Comparison of ENCODE assay signal across 22 mouse cellular contexts in genomic region chr17:81729891-81730290, GRCm38 (mm10). TPM values are rescaled to one million over a fixed set of nuclear protein-coding genes. Genes with fewer than 3 reads are reported as not detected.
DNase-seq lines count a peak whose midpoint lies in the region; ATAC-seq and TF ChIP-seq lines count a peak whose summit lies in the region.
"Had no signal": no experiment of that assay in that cellular context is flagged by ENCODE, and none has a peak within 500 bp of the region (broad histone marks: within the 10 kb centered on the region; RNA-seq: fewer than 3 reads in every experiment).

No protein-coding gene starts in this region.

- H3K9ac ChIP-seq in heart, embryonic 11.5 days (ENCODE audit: low read depth, low read length) = no peak overlapping the region
- peak overlapping the region; percentile 63 for H3K9ac ChIP-seq in heart, embryonic 14.5 days (ENCODE audit: low read length)
- no peak overlapping the region for H3K9ac ChIP-seq in heart, postnatal 0 days (replicated peaks; ENCODE audit: low read depth, low read length)
- H3K9ac ChIP-seq in heart, adult 2 months (ENCODE audit: low read depth, low read length) = no peak overlapping the region
- H3K9ac ChIP-seq: embryonic facial prominence, embryonic 12.5 days; embryonic facial prominence, embryonic 15.5 days; hindbrain, embryonic 12.5 days; hindbrain, embryonic 15.5 days had no signal

- H3K27ac ChIP-seq in heart, embryonic 11.5 days (ENCODE audit: low read depth, low read length) = no peak overlapping the region
- H3K27ac ChIP-seq in heart, embryonic 14.5 days (replicated peaks in 1 of 2; ENCODE audit: control insufficient read depth in 1 of 2, insufficient read depth in 1 of 2, low read depth in 2 of 2, low read length in 2 of 2) = peak overlapping the region in 1 of 2 experiments; percentile 59; a peak in 2 of 4 replicates
- H3K27ac ChIP-seq in heart, postnatal 0 days (ENCODE audit: low read depth) = peak overlapping the region; percentile 51; the same call in 1 of the 2 replicates
- H3K27ac ChIP-seq in heart, adult 2 months = no peak overlapping the region
- H3K27ac ChIP-seq: embryonic facial prominence, embryonic 12.5 days; embryonic facial prominence, embryonic 15.5 days; hindbrain, embryonic 12.5 days; hindbrain, embryonic 15.5 days had no signal

- no peaks in the 10 kb centered on the region for H3K9me3 ChIP-seq in heart, embryonic 11.5 days (replicated peaks; ENCODE audit: control insufficient read depth, low read length)
- no peaks in the 10 kb centered on the region for H3K9me3 ChIP-seq in heart, embryonic 14.5 days (ENCODE audit: control insufficient read depth, low read length)
- no peaks in the 10 kb centered on the region for H3K9me3 ChIP-seq in heart, postnatal 0 days (replicated peaks; ENCODE audit: control insufficient read depth, low read length)
- H3K9me3 ChIP-seq: embryonic facial prominence, embryonic 12.5 days; embryonic facial prominence, embryonic 15.5 days; hindbrain, embryonic 12.5 days; hindbrain, embryonic 15.5 days had no signal

- H3K27me3 ChIP-seq in heart, embryonic 11.5 days (ENCODE audit: control insufficient read depth, insufficient read depth, low read length) = no peaks in the 10 kb centered on the region
- no peaks in the 10 kb centered on the region for H3K27me3 ChIP-seq in heart, embryonic 14.5 days (ENCODE audit: control insufficient read depth, insufficient read depth, low read length)
- no peaks in the 10 kb centered on the region for H3K27me3 ChIP-seq in heart, postnatal 0 days (ENCODE audit: control insufficient read depth, insufficient read depth, low read length)
- no peaks in the 10 kb centered on the region for H3K27me3 ChIP-seq in heart, adult 2 months (ENCODE audit: control insufficient read depth, insufficient read depth, low read length)
- H3K27me3 ChIP-seq: embryonic facial prominence, embryonic 12.5 days; embryonic facial prominence, embryonic 15.5 days; hindbrain, embryonic 12.5 days; hindbrain, embryonic 15.5 days had no signal

- TF ChIP-seq EP300 in heart, postnatal 0 days (IDR thresholded peaks at IDR 0.05; ENCODE audit: low read depth) = no peak
- no peak for TF ChIP-seq EP300 in heart, adult 2 months (IDR thresholded peaks at IDR 0.05; ENCODE audit: insufficient read depth, low read depth, low read length)

- no peak for TF ChIP-seq CTCF in heart, postnatal 0 days (IDR thresholded peaks at IDR 0.05; ENCODE audit: low read depth)
- no peak for TF ChIP-seq CTCF in heart, adult 2 months (IDR thresholded peaks at IDR 0.05)

- 63% methylated on average over 4 of the region's 4 CpGs for WGBS in heart, embryonic 11.5 days (ENCODE audit: insufficient replicate concordance)
- WGBS in heart, embryonic 14.5 days = 37% methylated on average over 4 of the region's 4 CpGs
- WGBS in heart, postnatal 0 days = 26% methylated on average over 4 of the region's 4 CpGs
- 56% methylated on average over 4 of the region's 4 CpGs for WGBS in heart, adult 2 months

- no peaks in the 10 kb centered on the region; the same call in 1 of the 2 replicates for H3K4me1 ChIP-seq in heart, embryonic 11.5 days (ENCODE audit: control insufficient read depth, insufficient read depth, low read length)
- peaks cover 0 to 24% of the 10 kb centered on the region in 2 experiments; a peak in 3 of 4 replicates for H3K4me1 ChIP-seq in heart, embryonic 14.5 days (ENCODE audit: control insufficient read depth in 2 of 2, insufficient read depth in 2 of 2, low read length in 2 of 2)
- H3K4me1 ChIP-seq in heart, postnatal 0 days (ENCODE audit: control insufficient read depth, insufficient read depth) = peaks cover 4% of the 10 kb centered on the region; the same call in 1 of the 2 replicates
- no peaks in the 10 kb centered on the region; the same call in none of the 2 replicates for H3K4me1 ChIP-seq in heart, adult 2 months (ENCODE audit: control insufficient read depth, insufficient read depth, low read length)
- H3K4me1 ChIP-seq: embryonic facial prominence, embryonic 12.5 days; embryonic facial prominence, embryonic 15.5 days; hindbrain, embryonic 12.5 days; hindbrain, embryonic 15.5 days had no signal

- no peaks in the 10 kb centered on the region for H3K36me3 ChIP-seq in heart, embryonic 11.5 days (ENCODE audit: control insufficient read depth, insufficient read depth, low read length)
- H3K36me3 ChIP-seq in heart, embryonic 14.5 days (ENCODE audit: control insufficient read depth, insufficient read depth, low read length) = peaks cover 42% of the 10 kb centered on the region
- H3K36me3 ChIP-seq in heart, postnatal 0 days (replicated peaks; ENCODE audit: control insufficient read depth, insufficient read depth, low read length) = 0 out of 2 replicates have a peak, but pooled peaks cover 15% of the 10 kb centered on the region
- H3K36me3 ChIP-seq in heart, adult 2 months (ENCODE audit: control insufficient read depth, insufficient read depth, low read length) = peaks cover 9% of the 10 kb centered on the region
- H3K36me3 ChIP-seq: embryonic facial prominence, embryonic 12.5 days; embryonic facial prominence, embryonic 15.5 days; hindbrain, embryonic 12.5 days; hindbrain, embryonic 15.5 days had no signal

- H3K79me2 ChIP-seq in heart, adult 2 months (replicated peaks; ENCODE audit: control insufficient read depth, insufficient read depth, low read length) = peaks cover 2% of the 10 kb centered on the region; the same call in 1 of the 2 replicates

- 0 out of 2 replicates have a peak, but pooled peaks have one; percentile 37 for ATAC-seq in heart, embryonic 11.5 days (replicated peaks; ENCODE audit: insufficient number of reproducible peaks, low FRiP score, low TSS enrichment)
- no peak for ATAC-seq in heart, embryonic 14.5 days (ENCODE audit: insufficient number of reproducible peaks, insufficient read depth, low FRiP score, low read depth)
- peak; percentile 53; the same call in 1 of the 2 replicates for ATAC-seq in heart, postnatal 0 days (ENCODE audit: insufficient read depth, low read depth)
- ATAC-seq: CD4-positive, CD25-positive, alpha-beta regulatory T cell, adult 4 months; forebrain, embryonic 16.5 days; intestine, postnatal 0 days had no signal

- H3K4me2 ChIP-seq in heart, embryonic 11.5 days = peak overlapping the region; percentile 54
- H3K4me2 ChIP-seq in heart, embryonic 14.5 days (ENCODE audit: low read length) = peak overlapping the region; percentile 65
- peak overlapping the region; percentile 46 for H3K4me2 ChIP-seq in heart, postnatal 0 days (ENCODE audit: low read depth, low read length)
- H3K4me2 ChIP-seq: embryonic facial prominence, embryonic 12.5 days; embryonic facial prominence, embryonic 15.5 days; hindbrain, embryonic 12.5 days; hindbrain, embryonic 15.5 days had no signal

- no peak for TF ChIP-seq POLR2A in heart, adult 2 months (IDR thresholded peaks at IDR 0.05; ENCODE audit: insufficient read depth, low read depth, low read length)

- H3K4me3 ChIP-seq in heart, embryonic 11.5 days (ENCODE audit: low read depth, low read length) = 0 out of 2 replicates have a peak overlapping the region, but pooled peaks have one; percentile 21
- peak overlapping the region in 1 of 2 experiments; percentile 22; a peak in 2 of 4 replicates for H3K4me3 ChIP-seq in heart, embryonic 14.5 days (ENCODE audit: control insufficient read depth in 1 of 2, insufficient read depth in 1 of 2, low read depth in 1 of 2, low read length in 2 of 2)
- 0 out of 2 replicates have a peak overlapping the region, but pooled peaks have one; percentile 7 for H3K4me3 ChIP-seq in heart, postnatal 0 days (ENCODE audit: low read depth, low read length)
- H3K4me3 ChIP-seq in heart, adult 2 months = no peak overlapping the region
- H3K4me3 ChIP-seq: embryonic facial prominence, embryonic 12.5 days; embryonic facial prominence, embryonic 15.5 days; hindbrain, embryonic 12.5 days; hindbrain, embryonic 15.5 days had no signal

- intact Hi-C loops in heart, postnatal 10 days (cut with DNase I) = no loop called here
- intact Hi-C loops in heart, postnatal 25 days (cut with DNase I) = no loop called here
- intact Hi-C loops in heart, adult 2 months (cut with DNase I) = no loop called here

- DNase-seq in heart, postnatal 10 days = no peak
- no peak for DNase-seq in heart, postnatal 25 days (ENCODE audit: low spot score)
- DNase-seq in heart, postnatal 0 days (ENCODE audit: low spot score) = no peak
- DNase-seq in heart, adult 2 months = no peak
- DNase-seq: adrenal gland, adult 2 months; adrenal gland, postnatal 14 days; cerebellum, adult 11 months; cerebellum, adult 2 months; cerebellum, adult 9-11 months; cerebellum, postnatal 25 days; gastrocnemius, postnatal 10 days; gastrocnemius, postnatal 36 days; kidney, adult 2 months had no signal

RNA-seq across cellular contexts. Expression of gene Slc8a1, which starts 8.3 kb away (rescaled TPM):
- polyA plus RNA-seq in heart, embryonic 11.5 days (2014; fragmentation: Nextera tagmentation; extraction: Ambion mirVana) = 126 and 148 TPM in 2 replicates
- 100 to 1,000 TPM; 595 to 645 TPM for total RNA-seq in heart, postnatal 10 days (2021)
- polyA plus RNA-seq in heart, embryonic 14.5 days (2014; fragmentation: Nextera tagmentation; extraction: Ambion mirVana) = 144 and 159 TPM in 2 replicates
- total RNA-seq in heart, postnatal 25 days (2021) = 100 to 1,000 TPM; 449 to 453 TPM
- 875 and 912 TPM in 2 replicates for total RNA-seq in heart, postnatal 0 days (2014; rRNA removed; ENCODE audit: low replicate concordance)
- 59.9 and 71.6 TPM in 2 replicates for polyA plus RNA-seq in heart, postnatal 0 days (2015; fragmentation: Nextera tagmentation; extraction: Ambion mirVana)
- 100 to 1,000 TPM; 426 to 460 TPM for total RNA-seq in heart, adult 2 months (2021)
- 49.9 and 111 TPM in 2 replicates for polyA plus RNA-seq in heart, adult 2 months (2012; rRNA removed)
